Mouse (Mus musculus) megakaryocyte progenitor cell, adult 5-6 weeks (primary cell): ENCODE data around the gene Rab11fip3. TPM values are rescaled to one million over a fixed set of nuclear protein-coding genes. Genes with fewer than 3 reads are reported as not detected.
"Not testable (repeated sequence)": the region's sequence is repeated elsewhere in the genome, so short reads cannot be mapped to it uniquely, and the experiment has no call there.

Experiments
- ATAC-seq: replicated peaks from 2 replicates; pipeline ENCODE4 v1.8.0; 2016; ENCODE audit warnings: mild to moderate bottlenecking, moderate TSS enrichment, inconsistent platforms; ENCODE audit not compliant: poor library complexity
- total RNA-seq, 2 experiments: library from RNA; stranded (forward) in 1 of 2; stranded (reverse) in 1 of 2; fragments of 157-497, 149-512 nt in 1 of 2; fragments of 200-1000 nt in 1 of 2; gene quantifications; 2 replicates each; pipeline versions ENCODE4 v1.2.3 to v1.2.4; 2015 to 2017

Gene Rab11fip3
- total RNA-seq (2015) (0.69 and 1.6 TPM in 2 replicates), total RNA-seq (2017) (0.83 and 1.9 TPM in 2 replicates)

- peak; percentile 80 for ATAC-seq
Observed at GRCm38 (mm10) chr17:26068831-26069739, at the start of gene Rab11fip3. Gene Rab11fip3 (minus strand): TSS chr17:26069555.

- ATAC-seq = no peak
Observed at GRCm38 (mm10) chr17:26116503-26117258, 47.3 kb upstream of the Rab11fip3 start.

DNA sequence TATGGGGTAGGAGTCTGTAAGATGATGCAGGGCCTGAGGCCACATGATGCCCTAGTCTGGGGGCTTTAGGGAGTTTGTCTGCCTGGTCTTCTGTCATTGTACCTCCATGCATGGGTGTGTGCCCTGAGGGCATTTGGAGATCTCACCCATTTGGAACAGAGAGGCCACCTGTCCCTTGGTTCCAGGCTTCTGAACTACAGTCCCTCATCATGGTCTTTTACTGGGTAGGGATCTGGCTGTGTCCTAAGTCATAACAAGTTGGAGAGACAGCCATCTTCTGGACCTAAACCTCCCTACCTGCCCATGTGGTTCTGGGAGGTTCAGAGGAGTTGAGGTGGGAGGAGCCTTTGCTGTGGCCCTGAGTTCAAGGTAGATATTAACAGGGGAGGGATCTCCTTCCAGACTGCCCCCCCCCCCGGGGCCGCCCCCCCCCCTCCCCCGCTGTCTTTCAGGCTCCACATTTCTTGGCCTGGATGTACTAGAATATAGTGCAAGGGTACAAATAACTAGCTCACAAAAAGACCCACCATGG is 46.7 kb upstream of the Rab11fip3 start:
- no peak for ATAC-seq

GRCm38 (mm10) chr17:26115205-26115898 is 46.0 kb upstream of the Rab11fip3 start:
- ATAC-seq = peak; percentile 52

GRCm38 (mm10) chr17:26114461-26114860 is 45.1 kb upstream of the Rab11fip3 start:
- not testable (repeated sequence) for ATAC-seq

GRCm38 (mm10) chr17:26114061-26114460 is 44.7 kb upstream of the Rab11fip3 start:
- no peak for ATAC-seq

GRCm38 (mm10) chr17:26113181-26113948 is 44.0 kb upstream of the Rab11fip3 start, which contains the start of gene Tmem8:
Gene Tmem8 (plus strand): TSS chr17:26113299.
- ATAC-seq = peak; percentile 67

DNA sequence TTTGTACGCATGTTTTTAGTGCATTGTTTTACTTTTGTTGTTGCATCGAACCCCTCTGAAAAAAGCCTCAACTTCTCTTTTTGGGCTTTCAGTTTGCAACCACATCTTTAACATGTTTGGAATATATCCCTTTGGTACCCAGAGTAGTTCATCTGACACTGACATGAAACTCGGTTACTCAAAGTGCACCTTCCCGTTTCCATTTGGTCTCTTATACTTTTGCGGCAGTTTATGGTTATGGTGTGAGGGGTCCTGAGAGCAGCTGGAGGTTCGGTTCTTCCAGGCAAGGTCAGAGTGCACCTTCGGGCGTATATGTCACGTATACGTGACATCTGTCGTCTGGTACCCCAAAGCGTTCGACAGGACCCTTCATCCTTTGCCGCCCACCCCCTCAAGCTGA is 43.4 kb upstream of the Rab11fip3 start:
- ATAC-seq = no peak

- no peak for ATAC-seq
Observed at GRCm38 (mm10) chr17:26111722-26112121, 42.4 kb upstream of the Rab11fip3 start.

DNA sequence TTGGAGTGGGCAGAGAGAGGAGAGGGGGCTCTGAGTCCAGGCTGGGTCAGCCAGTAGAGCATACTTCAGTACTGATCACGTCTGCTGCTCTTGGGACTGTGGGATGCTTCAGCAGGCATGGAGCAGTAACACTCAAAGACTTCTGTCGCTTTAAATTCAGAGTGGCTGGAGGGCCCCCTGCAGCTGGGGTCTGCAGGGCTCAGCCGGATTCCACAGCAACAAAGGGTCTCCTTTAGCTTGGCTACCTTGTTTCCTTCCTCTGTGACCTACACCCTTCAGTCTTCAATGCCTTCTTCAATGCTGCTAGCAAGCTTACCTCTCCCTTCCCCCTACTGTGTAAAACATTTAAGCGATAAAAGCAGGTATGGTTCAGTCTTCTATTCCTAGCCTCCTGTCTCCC is 41.7 kb upstream of the Rab11fip3 start:
- no peak for ATAC-seq

DNA sequence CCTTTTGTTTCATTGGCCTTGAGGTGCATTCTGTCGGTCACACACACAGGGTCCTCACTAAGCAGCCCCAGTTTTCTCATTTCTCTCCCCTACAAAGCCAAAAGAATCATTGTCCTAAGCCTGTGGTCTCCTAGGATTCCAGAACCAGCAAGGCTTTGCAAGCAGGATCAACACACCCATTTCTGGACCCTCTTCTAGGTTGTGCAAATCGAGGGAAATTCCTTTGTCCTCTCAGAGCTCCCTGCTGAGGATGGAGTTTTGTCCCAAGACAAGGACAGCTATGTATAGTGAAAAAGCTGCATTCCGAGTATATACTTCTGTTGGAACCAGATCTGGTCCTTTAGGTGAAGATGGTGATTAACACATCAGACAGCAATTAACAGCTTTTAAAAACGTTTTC is 40.8 kb upstream of the Rab11fip3 start:
- ATAC-seq = no peak

GRCm38 (mm10) chr17:26105619-26106018 is 36.3 kb upstream of the Rab11fip3 start:
- no peak for ATAC-seq

DNA sequence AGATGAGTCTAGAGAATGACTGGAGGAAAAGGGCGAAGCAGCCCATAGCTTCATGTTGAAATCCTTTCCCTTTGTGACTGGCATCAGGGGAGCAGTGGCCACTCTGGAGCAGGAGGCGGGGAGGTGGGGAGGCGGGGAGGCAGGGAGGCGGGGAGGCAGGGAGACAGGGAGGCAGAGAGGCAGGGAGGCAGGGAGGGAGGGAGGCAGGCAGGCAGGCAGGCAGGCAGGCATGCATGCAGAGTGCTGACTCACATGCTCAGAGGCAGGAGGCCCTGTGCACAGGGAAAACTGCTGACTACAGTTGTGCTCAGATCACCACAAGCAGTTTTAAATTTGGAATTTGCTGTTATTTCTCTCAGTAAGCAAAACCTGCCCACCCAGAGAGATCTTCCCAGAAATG is 32.1 kb upstream of the Rab11fip3 start:
- peak; percentile 63; the same call in 1 of the 2 replicates for ATAC-seq

DNA sequence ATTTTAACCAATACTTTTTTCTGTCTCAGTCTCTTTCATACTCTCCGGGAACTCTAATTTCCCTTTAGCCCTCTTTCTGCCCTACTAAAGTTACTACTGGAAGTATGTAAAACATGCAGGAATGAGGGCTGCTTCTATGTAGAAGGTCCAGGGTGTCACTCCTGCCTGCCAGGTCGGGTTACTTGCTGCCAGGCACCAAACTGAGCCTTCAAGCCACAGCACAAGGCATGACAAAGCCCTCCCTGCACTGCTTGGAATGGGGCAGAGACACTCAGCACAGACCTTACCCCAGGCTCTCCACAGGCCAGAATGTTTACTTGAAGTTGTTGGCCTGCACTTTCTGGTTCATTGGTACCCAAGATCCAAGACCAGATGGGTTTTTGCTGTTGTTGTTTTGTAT is 30.8 kb upstream of the Rab11fip3 start:
- no peak for ATAC-seq

DNA sequence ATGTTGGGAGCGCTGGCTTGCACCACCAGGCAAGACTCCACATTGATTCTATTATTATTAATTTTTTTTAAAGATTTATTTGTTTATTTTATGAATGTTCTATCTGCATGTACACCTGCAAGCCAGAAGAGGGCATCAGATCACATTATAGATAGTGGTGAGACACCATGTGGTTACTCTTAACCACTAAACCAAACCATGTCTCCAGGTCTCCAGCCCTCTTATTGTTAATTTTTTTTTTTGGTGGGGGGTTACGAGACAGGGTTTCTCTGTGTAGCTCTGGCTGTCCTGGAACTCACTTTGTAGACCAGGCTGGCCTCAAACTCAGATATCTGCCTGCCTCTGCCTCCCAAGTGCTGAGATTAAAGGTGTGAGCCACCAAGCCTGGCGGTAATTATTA is 30.0 kb upstream of the Rab11fip3 start:
- not testable (repeated sequence) for ATAC-seq

DNA sequence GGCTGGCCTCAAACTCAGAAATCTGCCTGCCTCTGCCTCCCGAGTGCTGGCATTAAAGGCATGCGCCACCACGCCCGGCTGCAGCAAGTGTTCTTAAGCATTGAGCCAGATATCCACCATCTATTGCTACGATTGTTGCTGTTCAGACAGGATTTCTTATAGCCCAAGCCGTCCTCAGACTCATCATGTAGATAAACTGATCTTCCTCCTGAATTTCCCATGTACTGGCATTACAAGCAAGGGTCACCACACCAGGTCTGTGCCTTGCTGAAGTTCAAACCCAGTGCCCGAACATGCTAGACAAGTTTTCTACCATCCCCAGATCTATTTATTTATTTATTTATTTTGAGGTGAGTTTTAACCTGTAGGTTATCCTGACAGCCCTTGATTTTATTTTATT is 29.1 kb upstream of the Rab11fip3 start:
- ATAC-seq = no peak

- peak; percentile 93 for ATAC-seq
Observed at GRCm38 (mm10) chr17:26095121-26095740, 25.9 kb upstream of the Rab11fip3 start, which contains the start of gene Nme4. Gene Nme4 (minus strand): TSS chr17:26095602.

- ATAC-seq = no peak
Observed at GRCm38 (mm10) chr17:26094531-26095110, 25.3 kb upstream of the Rab11fip3 start.
